Mouse (Mus musculus) v-Abl transformed pro-B cells (cell line): Measurements from ENCODE around the gene Myh8.

Experiments
- in situ Hi-C, 2 experiments: fragments of 400-800 bp; cut with MboI; formaldehyde crosslinking; loops; one replicate each; pipeline ENCODE4 v1.15.1; 2025; ENCODE audit not compliant: unreplicated experiment in 2 of 2

Myh8 gene

DNA sequence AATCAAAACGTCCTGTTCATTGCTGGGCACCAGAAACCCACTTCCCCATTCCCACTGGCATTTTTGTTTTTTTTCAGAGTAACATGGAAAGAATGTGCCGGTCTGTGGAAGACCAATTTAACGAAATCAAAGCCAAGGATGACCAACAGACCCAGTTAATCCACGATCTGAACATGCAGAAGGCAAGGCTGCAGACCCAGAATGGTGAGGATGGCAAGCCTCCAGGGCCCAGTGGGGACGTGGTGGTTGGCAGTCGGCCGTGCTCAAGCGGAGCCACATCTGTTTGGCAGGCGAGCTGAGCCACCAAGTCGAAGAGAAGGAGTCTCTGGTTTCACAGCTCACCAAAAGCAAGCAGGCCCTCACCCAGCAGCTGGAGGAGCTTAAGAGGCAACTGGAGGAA is 81.1 kb downstream of the Myh8 start:
- in situ Hi-C loops: no loop called here
